Mouse (Mus musculus) liver, embryonic 14 days (tissue): ENCODE data around the gene Vmn1r124. TPM values are rescaled to one million over a fixed set of nuclear protein-coding genes. Genes with fewer than 3 reads are reported as not detected.

Experiments
- polyA plus RNA-seq: library from polyadenylated mRNA; depleted of rRNA; stranded (reverse); fragments of >200 nt; gene quantifications from 2 replicates; pipeline ENCODE4 v1.2.3, GENCODE M21; 2012; rRNA removed

Vmn1r124 gene
- not detected in 2 replicates for polyA plus RNA-seq

GRCm38 (mm10) chr7:21260517-21260916 is at the start of gene Vmn1r124:
Gene Vmn1r124 (minus strand): TSS chr7:21260617.

GRCm38 (mm10) chr7:21301367-21301766 is 41.0 kb upstream of the Vmn1r124 start, which contains the start of gene Vmn1r126:
Gene Vmn1r126 (minus strand): TSS chr7:21301467.

GRCm38 (mm10) chr7:21271879-21272278 is 11.5 kb upstream of the Vmn1r124 start, which contains the start of gene Vmn1r125:
Gene Vmn1r125 (plus strand): TSS chr7:21272179.

Other genes starting within 250 kb of the Vmn1r124 start
- not detected in 2 replicates for gene Vmn1r119, start 248.2 kb downstream of the Vmn1r124 start, polyA plus RNA-seq
- not detected in 2 replicates for gene Vmn1r120, start 206.8 kb downstream of the Vmn1r124 start, polyA plus RNA-seq
- not detected in 2 replicates for gene Vmn1r121, start 162.1 kb downstream of the Vmn1r124 start, polyA plus RNA-seq
- not detected in 2 replicates for gene Vmn1r122, start 126.5 kb downstream of the Vmn1r124 start, polyA plus RNA-seq
- gene Vmn1r123, start 98.4 kb downstream of the Vmn1r124 start, polyA plus RNA-seq = not detected in 2 replicates
- gene Gm5157, start 70.2 kb downstream of the Vmn1r124 start, polyA plus RNA-seq = not detected in 2 replicates
- not detected in 2 replicates for gene Vmn1r125, start 11.6 kb upstream of the Vmn1r124 start, polyA plus RNA-seq
- not detected in 2 replicates for gene Vmn1r126, start 40.9 kb upstream of the Vmn1r124 start, polyA plus RNA-seq
- gene Vmn1r127, start 59.2 kb upstream of the Vmn1r124 start, polyA plus RNA-seq = not detected in 2 replicates
- gene Vmn1r128, start 88.8 kb upstream of the Vmn1r124 start, polyA plus RNA-seq = not detected in 2 replicates
- not detected in 2 replicates for gene Vmn1r129, start 100.7 kb upstream of the Vmn1r124 start, polyA plus RNA-seq
- not detected in 2 replicates for gene Gm6882, start 172.1 kb upstream of the Vmn1r124 start, polyA plus RNA-seq